Mouse (Mus musculus): ENCODE data around the gene Fam25c. TPM values are rescaled to one million over a fixed set of nuclear protein-coding genes. Genes with fewer than 3 reads are reported as not detected.

Fam25c gene
- polyA plus RNA-seq, 1 experiment = not detected

GRCm38 (mm10) chr14:34398901-34399300 lies 43.7 kb upstream of the Fam25c start:
- no peaks in the 10 kb centered on the region for H3K27me3 ChIP-seq (ENCODE audit: control insufficient read depth, insufficient read depth, insufficient read length)

GRCm38 (mm10) chr14:34397871-34398270 lies 42.6 kb upstream of the Fam25c start:
- no peaks in the 10 kb centered on the region for H3K79me3 ChIP-seq (ENCODE audit: low read depth)
- TF ChIP-seq CTCF (IDR thresholded peaks at IDR 0.05; ENCODE audit: control insufficient read depth, insufficient read depth, insufficient read length) (no peak), MYOD1 (IDR thresholded peaks at IDR 0.05; ENCODE audit: control insufficient read depth, insufficient read length, low read depth) (no peak), MYOG (IDR thresholded peaks at IDR 0.05; ENCODE audit: control insufficient read depth, extremely low read depth, insufficient read length) (no peak), FOSL1 (IDR thresholded peaks at IDR 0.05; ENCODE audit: insufficient read depth, low read length, poor library complexity, severe bottlenecking) (no peak), CEBPB (IDR thresholded peaks at IDR 0.05; ENCODE audit: low read depth) (no peak), USF1 (IDR thresholded peaks at IDR 0.05; ENCODE audit: low read depth) (no peak), MAX (IDR thresholded peaks at IDR 0.05) (no peak)
- H3K4me3 ChIP-seq (ENCODE audit: insufficient read depth, poor library complexity, severe bottlenecking) = no peak overlapping the region
- H3K79me2 ChIP-seq (ENCODE audit: control insufficient read depth, insufficient read depth) = no peaks in the 10 kb centered on the region
- H3K27me3 ChIP-seq (ENCODE audit: control insufficient read depth, insufficient read depth, insufficient read length) = no peaks in the 10 kb centered on the region
- H3K36me3 ChIP-seq (ENCODE audit: control insufficient read depth, insufficient read depth) = no peaks in the 10 kb centered on the region
- H3ac ChIP-seq (ENCODE audit: control insufficient read depth, insufficient read length, low read depth) = no peak overlapping the region

More at GRCm38 (mm10) chr14:34398901-34399300, 43.7 kb upstream of the Fam25c start:
- no peak overlapping the region for H3ac ChIP-seq (ENCODE audit: control insufficient read depth, insufficient read length, low read depth)
- H3K79me3 ChIP-seq (ENCODE audit: low read depth) = no peaks in the 10 kb centered on the region
- no peak for TF ChIP-seq MAX (IDR thresholded peaks at IDR 0.05)
- TF ChIP-seq FOSL1 (IDR thresholded peaks at IDR 0.05; ENCODE audit: insufficient read depth, low read length, poor library complexity, severe bottlenecking) = no peak
- no peak for TF ChIP-seq MYOG (IDR thresholded peaks at IDR 0.05; ENCODE audit: control insufficient read depth, extremely low read depth, insufficient read length)
- TF ChIP-seq CEBPB (IDR thresholded peaks at IDR 0.05; ENCODE audit: low read depth) = no peak
- no peak for TF ChIP-seq USF1 (IDR thresholded peaks at IDR 0.05; ENCODE audit: low read depth)
- TF ChIP-seq CTCF (IDR thresholded peaks at IDR 0.05; ENCODE audit: control insufficient read depth, insufficient read depth, insufficient read length) = no peak
- TF ChIP-seq MYOD1 (IDR thresholded peaks at IDR 0.05; ENCODE audit: control insufficient read depth, insufficient read length, low read depth) = no peak
- no peak overlapping the region for H3K4me3 ChIP-seq (ENCODE audit: insufficient read depth, poor library complexity, severe bottlenecking)
- no peaks in the 10 kb centered on the region for H3K79me2 ChIP-seq (ENCODE audit: control insufficient read depth, insufficient read depth)
- no peaks in the 10 kb centered on the region for H3K36me3 ChIP-seq (ENCODE audit: control insufficient read depth, insufficient read depth)

GRCm38 (mm10) chr14:34393295-34393694 lies 38.1 kb upstream of the Fam25c start:
- no peak for TF ChIP-seq MYOG (IDR thresholded peaks at IDR 0.05; ENCODE audit: control insufficient read depth, extremely low read depth, insufficient read length)
- TF ChIP-seq CTCF (IDR thresholded peaks at IDR 0.05; ENCODE audit: control insufficient read depth, insufficient read depth, insufficient read length) = no peak
- no peak for TF ChIP-seq USF1 (IDR thresholded peaks at IDR 0.05; ENCODE audit: low read depth)
- no peak for TF ChIP-seq MYOD1 (IDR thresholded peaks at IDR 0.05; ENCODE audit: control insufficient read depth, insufficient read length, low read depth)
- no peak for TF ChIP-seq MAX (IDR thresholded peaks at IDR 0.05)
- no peak for TF ChIP-seq CEBPB (IDR thresholded peaks at IDR 0.05; ENCODE audit: low read depth)
- no peak for TF ChIP-seq FOSL1 (IDR thresholded peaks at IDR 0.05; ENCODE audit: insufficient read depth, low read length, poor library complexity, severe bottlenecking)
- Histone ChIP-seq H3ac (ENCODE audit: control insufficient read depth, insufficient read length, low read depth) (no peak overlapping the region), H3K79me3 (ENCODE audit: low read depth) (no peaks in the 10 kb centered on the region), H3K36me3 (ENCODE audit: control insufficient read depth, insufficient read depth) (no peaks in the 10 kb centered on the region), H3K27me3 (ENCODE audit: control insufficient read depth, insufficient read depth, insufficient read length) (no peaks in the 10 kb centered on the region), H3K79me2 (ENCODE audit: control insufficient read depth, insufficient read depth) (no peaks in the 10 kb centered on the region), H3K4me3 (ENCODE audit: insufficient read depth, poor library complexity, severe bottlenecking) (no peak overlapping the region)

GRCm38 (mm10) chr14:34382921-34383704 lies 27.9 kb upstream of the Fam25c start:
- no peak for TF ChIP-seq MAX (IDR thresholded peaks at IDR 0.05)
- no peak for TF ChIP-seq CEBPB (IDR thresholded peaks at IDR 0.05; ENCODE audit: low read depth)
- no peak for TF ChIP-seq FOSL1 (IDR thresholded peaks at IDR 0.05; ENCODE audit: insufficient read depth, low read length, poor library complexity, severe bottlenecking)
- no peak for TF ChIP-seq USF1 (IDR thresholded peaks at IDR 0.05; ENCODE audit: low read depth)
- TF ChIP-seq MYOG (IDR thresholded peaks at IDR 0.05; ENCODE audit: control insufficient read depth, extremely low read depth, insufficient read length) = no peak
- no peak for TF ChIP-seq CTCF (IDR thresholded peaks at IDR 0.05; ENCODE audit: control insufficient read depth, insufficient read depth, insufficient read length)
- TF ChIP-seq MYOD1 (IDR thresholded peaks at IDR 0.05; ENCODE audit: control insufficient read depth, insufficient read length, low read depth) = no peak
- H3K79me2 ChIP-seq (ENCODE audit: control insufficient read depth, insufficient read depth) = no peaks in the 10 kb centered on the region

GRCm38 (mm10) chr14:34378560-34379331 lies 23.5 kb upstream of the Fam25c start:
- H3ac ChIP-seq (ENCODE audit: control insufficient read depth, insufficient read length, low read depth) = no peak overlapping the region
- H3K36me3 ChIP-seq (ENCODE audit: control insufficient read depth, insufficient read depth) = no peaks in the 10 kb centered on the region
- H3K79me2 ChIP-seq (ENCODE audit: control insufficient read depth, insufficient read depth) = no peaks in the 10 kb centered on the region
- H3K4me3 ChIP-seq (ENCODE audit: insufficient read depth, poor library complexity, severe bottlenecking) = no peak overlapping the region
- no peaks in the 10 kb centered on the region for H3K27me3 ChIP-seq (ENCODE audit: control insufficient read depth, insufficient read depth, insufficient read length)
- TF ChIP-seq USF1 (IDR thresholded peaks at IDR 0.05; ENCODE audit: low read depth) (no peak), MAX (IDR thresholded peaks at IDR 0.05) (no peak), MYOD1 (IDR thresholded peaks at IDR 0.05; ENCODE audit: control insufficient read depth, insufficient read length, low read depth) (no peak), CTCF (IDR thresholded peaks at IDR 0.05; ENCODE audit: control insufficient read depth, insufficient read depth, insufficient read length) (no peak), MYOG (IDR thresholded peaks at IDR 0.05; ENCODE audit: control insufficient read depth, extremely low read depth, insufficient read length) (no peak), FOSL1 (IDR thresholded peaks at IDR 0.05; ENCODE audit: insufficient read depth, low read length, poor library complexity, severe bottlenecking) (no peak), CEBPB (IDR thresholded peaks at IDR 0.05; ENCODE audit: low read depth) (no peak)
- no peaks in the 10 kb centered on the region for H3K79me3 ChIP-seq (ENCODE audit: low read depth)

More at GRCm38 (mm10) chr14:34382921-34383704, 27.9 kb upstream of the Fam25c start:
- H3K27me3 ChIP-seq (ENCODE audit: control insufficient read depth, insufficient read depth, insufficient read length) = no peaks in the 10 kb centered on the region
- H3ac ChIP-seq (ENCODE audit: control insufficient read depth, insufficient read length, low read depth) = no peak overlapping the region
- no peaks in the 10 kb centered on the region for H3K79me3 ChIP-seq (ENCODE audit: low read depth)
- no peaks in the 10 kb centered on the region for H3K36me3 ChIP-seq (ENCODE audit: control insufficient read depth, insufficient read depth)
- H3K4me3 ChIP-seq (ENCODE audit: insufficient read depth, poor library complexity, severe bottlenecking) = no peak overlapping the region

Measured in C2C12 (cell line).